Mouse (Mus musculus): Measurements from ENCODE around the gene Fam178b.

GRCm38 (mm10) chr1:36586288-36586687 is 96.7 kb downstream of the Fam178b start:
- TF ChIP-seq CTCF (IDR thresholded peaks at IDR 0.05; ENCODE audit: borderline replicate concordance, extremely low read depth, insufficient read depth, insufficient read length): no peak
- no peak for TF ChIP-seq POLR2A (IDR thresholded peaks at IDR 0.05; ENCODE audit: borderline replicate concordance, extremely low read depth, insufficient read depth, insufficient read length, poor library complexity, severe bottlenecking)

Data from brain, embryonic 14.5 days (tissue).